Mouse (Mus musculus): ENCODE results near the gene Grin3b. TPM values are rescaled to one million over a fixed set of nuclear protein-coding genes. Genes with fewer than 3 reads are reported as not detected.

The Grin3b gene
- polyA plus RNA-seq, 2 experiments = 0.01 to 0.13 TPM

DNA sequence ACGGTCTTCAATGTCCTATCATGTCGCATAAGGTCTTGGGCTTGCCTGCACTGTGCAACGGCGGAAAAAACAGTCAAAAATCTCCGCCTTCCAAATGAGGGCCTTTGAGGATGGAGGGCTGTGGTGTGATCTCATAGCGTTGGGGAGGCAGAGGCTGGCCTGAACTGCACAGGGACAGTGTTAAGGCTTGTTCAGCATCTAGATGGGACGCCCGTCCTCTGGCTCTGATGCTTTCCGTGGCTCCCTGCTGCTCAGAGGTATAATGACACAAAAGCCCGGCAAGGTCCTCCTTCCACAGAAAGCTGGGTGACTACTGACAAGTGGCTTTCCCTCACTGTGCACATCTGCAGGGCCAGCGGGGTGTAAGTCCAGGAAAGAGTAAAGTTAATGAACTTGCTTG, 49.7 kb downstream of the Grin3b start:
- H3K9ac ChIP-seq (replicated peaks) = no peak overlapping the region
- peaks cover 7% of the 10 kb centered on the region for H3K36me3 ChIP-seq (replicated peaks; ENCODE audit: control insufficient read depth, insufficient read depth, low read depth)
- H3K4me3 ChIP-seq (ENCODE audit: insufficient read depth in 1 of 2, low read depth in 2 of 2, low read length in 2 of 2) = no peak overlapping the region
- ATAC-seq (ENCODE audit: insufficient read depth) (no peak), DNase-seq (ENCODE audit: low read depth in 3 of 3, low spot score in 3 of 3) (no peak)
- H3K4me2 ChIP-seq (ENCODE audit: low read depth) = no peak overlapping the region
- H3K4me1 ChIP-seq (replicated peaks; ENCODE audit: control insufficient read depth in 2 of 2, insufficient read depth in 2 of 2, low read length in 1 of 2) = peaks cover 18 to 20% of the 10 kb centered on the region in 2 experiments
- WGBS (ENCODE audit: insufficient replicate concordance) = 71% methylated on average over 11 of the region's 11 CpGs
- H3K27me3 ChIP-seq (ENCODE audit: control insufficient read depth, insufficient read depth, low read length) = no peaks in the 10 kb centered on the region
- TF ChIP-seq CTCF (IDR thresholded peaks at IDR 0.05; ENCODE audit: low read depth) (no peak), EP300 (IDR thresholded peaks at IDR 0.05; ENCODE audit: low read depth) (no peak)
- H3K27ac ChIP-seq = no peak overlapping the region
- no peaks in the 10 kb centered on the region for H3K9me3 ChIP-seq (ENCODE audit: control insufficient read depth, low read length)

DNA sequence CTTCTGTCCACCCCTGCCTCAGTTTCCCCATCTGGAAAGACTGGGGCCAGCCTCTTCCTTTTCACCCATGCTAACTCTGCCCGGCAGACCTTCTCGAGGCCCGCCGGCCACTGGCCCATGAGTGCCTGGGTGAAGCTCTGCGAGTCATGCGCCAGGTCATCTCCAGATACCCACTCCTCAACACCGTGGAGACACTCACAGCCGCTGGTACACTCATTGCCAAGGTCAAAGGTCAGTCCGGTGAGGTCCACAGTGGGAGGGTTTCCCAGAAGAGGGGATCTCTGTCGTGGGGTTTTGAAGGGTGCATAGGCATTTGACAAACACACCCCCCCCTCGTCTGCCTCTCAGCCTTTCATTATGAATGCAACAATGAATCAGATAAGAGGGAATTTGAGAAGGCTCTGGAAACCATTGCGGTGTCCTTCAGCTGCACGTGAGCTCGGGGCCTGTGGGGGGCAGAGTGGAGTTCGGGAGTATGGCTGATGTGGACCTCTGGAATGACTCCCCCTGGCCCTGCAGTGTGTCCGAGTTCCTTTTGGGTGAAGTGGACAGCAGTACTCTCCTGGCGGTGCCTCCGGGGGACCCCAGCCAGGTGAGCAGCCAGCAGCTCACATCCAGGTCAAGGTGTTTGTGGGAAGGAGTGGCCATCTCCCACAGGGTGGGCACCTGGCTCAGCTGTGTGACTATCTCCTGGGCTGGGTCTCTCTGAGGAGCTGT, 50.2 kb downstream of the Grin3b start:
- no peak overlapping the region for H3K27ac ChIP-seq
- H3K36me3 ChIP-seq (replicated peaks; ENCODE audit: control insufficient read depth, insufficient read depth, low read depth) = peaks cover under 1% of the 10 kb centered on the region; the same call in 1 of the 2 replicates
- no peak overlapping the region for H3K4me3 ChIP-seq (ENCODE audit: insufficient read depth in 1 of 2, low read depth in 2 of 2, low read length in 2 of 2)
- H3K9me3 ChIP-seq (ENCODE audit: control insufficient read depth, low read length) = no peaks in the 10 kb centered on the region
- TF ChIP-seq EP300 (IDR thresholded peaks at IDR 0.05; ENCODE audit: low read depth) (no peak), CTCF (IDR thresholded peaks at IDR 0.05; ENCODE audit: low read depth) (peak; percentile 37; the same call in 1 of the 2 replicates)
- peaks cover 18 to 20% of the 10 kb centered on the region in 2 experiments for H3K4me1 ChIP-seq (replicated peaks; ENCODE audit: control insufficient read depth in 2 of 2, insufficient read depth in 2 of 2, low read length in 1 of 2)
- H3K4me2 ChIP-seq (ENCODE audit: low read depth) = no peak overlapping the region
- H3K9ac ChIP-seq (replicated peaks) = no peak overlapping the region
- no peak for ATAC-seq (ENCODE audit: insufficient read depth)
- WGBS (ENCODE audit: insufficient replicate concordance) = 83% methylated on average over 18 of the region's 18 CpGs
- no peaks in the 10 kb centered on the region for H3K27me3 ChIP-seq (ENCODE audit: control insufficient read depth, insufficient read depth, low read length)
- no peak for DNase-seq (ENCODE audit: low read depth in 3 of 3, low spot score in 3 of 3)

GRCm38 (mm10) chr10:80021320-80021641, 50.8 kb downstream of the Grin3b start:
- no peak for ATAC-seq (ENCODE audit: insufficient read depth)
- no peak for DNase-seq (ENCODE audit: low read depth in 3 of 3, low spot score in 3 of 3)
- H3K9me3 ChIP-seq (ENCODE audit: control insufficient read depth, low read length) = no peaks in the 10 kb centered on the region
- H3K9ac ChIP-seq (replicated peaks) = no peak overlapping the region
- 85% methylated on average over 13 of the region's 13 CpGs for WGBS (ENCODE audit: insufficient replicate concordance)
- TF ChIP-seq CTCF (IDR thresholded peaks at IDR 0.05; ENCODE audit: low read depth) (no peak), EP300 (IDR thresholded peaks at IDR 0.05; ENCODE audit: low read depth) (no peak)
- no peaks in the 10 kb centered on the region; the same call in 1 of the 2 replicates for H3K36me3 ChIP-seq (replicated peaks; ENCODE audit: control insufficient read depth, insufficient read depth, low read depth)
- H3K27me3 ChIP-seq (ENCODE audit: control insufficient read depth, insufficient read depth, low read length) = no peaks in the 10 kb centered on the region
- H3K4me3 ChIP-seq (ENCODE audit: insufficient read depth in 1 of 2, low read depth in 2 of 2, low read length in 2 of 2) = no peak overlapping the region
- H3K4me2 ChIP-seq (ENCODE audit: low read depth) = no peak overlapping the region
- H3K4me1 ChIP-seq (replicated peaks; ENCODE audit: control insufficient read depth in 2 of 2, insufficient read depth in 2 of 2, low read length in 1 of 2) = peaks cover 16 to 18% of the 10 kb centered on the region in 2 experiments
- H3K27ac ChIP-seq = no peak overlapping the region

DNA sequence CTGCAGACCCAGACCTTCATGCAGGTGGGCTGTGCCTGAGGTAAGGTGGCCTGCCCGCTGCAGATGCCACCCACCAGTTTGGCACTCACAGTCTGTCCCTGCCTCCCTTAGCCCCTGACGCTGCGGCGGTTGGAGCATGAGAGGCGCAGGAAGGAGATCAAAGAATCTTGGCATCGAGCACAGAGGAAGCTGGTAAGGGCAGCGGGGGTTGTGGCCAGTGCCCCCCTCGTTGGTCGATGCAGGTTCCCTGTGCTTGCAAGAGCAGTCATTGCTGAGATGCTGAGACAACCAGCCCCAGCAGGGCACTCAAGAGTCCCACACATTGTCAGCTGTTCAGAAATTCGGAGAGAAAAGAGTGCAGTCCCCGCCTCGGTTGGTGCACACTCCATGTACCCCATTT, 51.6 kb downstream of the Grin3b start:
- ATAC-seq (ENCODE audit: insufficient read depth) = no peak
- Histone ChIP-seq H3K9ac (replicated peaks) (no peak overlapping the region), H3K4me2 (ENCODE audit: low read depth) (no peak overlapping the region), H3K4me3 (ENCODE audit: insufficient read depth in 1 of 2, low read depth in 2 of 2, low read length in 2 of 2) (no peak overlapping the region), H3K9me3 (ENCODE audit: control insufficient read depth, low read length) (no peaks in the 10 kb centered on the region), H3K27me3 (ENCODE audit: control insufficient read depth, insufficient read depth, low read length) (no peaks in the 10 kb centered on the region), H3K36me3 (replicated peaks; ENCODE audit: control insufficient read depth, insufficient read depth, low read depth) (no peaks in the 10 kb centered on the region; the same call in 1 of the 2 replicates), H3K27ac (no peak overlapping the region), H3K4me1 (replicated peaks; ENCODE audit: control insufficient read depth in 2 of 2, insufficient read depth in 2 of 2, low read length in 1 of 2) (peaks cover 12 to 15% of the 10 kb centered on the region in 2 experiments)
- WGBS (ENCODE audit: insufficient replicate concordance) = 80% methylated on average over 12 of the region's 12 CpGs
- DNase-seq (ENCODE audit: low read depth in 3 of 3, low spot score in 3 of 3) = no peak
- no peak for TF ChIP-seq CTCF (IDR thresholded peaks at IDR 0.05; ENCODE audit: low read depth)
- no peak for TF ChIP-seq EP300 (IDR thresholded peaks at IDR 0.05; ENCODE audit: low read depth)

GRCm38 (mm10) chr10:80022806-80023205, 52.3 kb downstream of the Grin3b start:
- no peak for ATAC-seq (ENCODE audit: insufficient read depth)
- Histone ChIP-seq H3K27ac (no peak overlapping the region), H3K4me3 (ENCODE audit: insufficient read depth in 1 of 2, low read depth in 2 of 2, low read length in 2 of 2) (no peak overlapping the region), H3K4me1 (replicated peaks; ENCODE audit: control insufficient read depth in 2 of 2, insufficient read depth in 2 of 2, low read length in 1 of 2) (peaks cover 12% of the 10 kb centered on the region in 2 experiments), H3K4me2 (ENCODE audit: low read depth) (no peak overlapping the region), H3K27me3 (ENCODE audit: control insufficient read depth, insufficient read depth, low read length) (no peaks in the 10 kb centered on the region), H3K9ac (replicated peaks) (no peak overlapping the region), H3K9me3 (ENCODE audit: control insufficient read depth, low read length) (no peaks in the 10 kb centered on the region), H3K36me3 (replicated peaks; ENCODE audit: control insufficient read depth, insufficient read depth, low read depth) (no peaks in the 10 kb centered on the region; the same call in 1 of the 2 replicates)
- DNase-seq (ENCODE audit: low read depth in 3 of 3, low spot score in 3 of 3) = no peak
- TF ChIP-seq EP300 (IDR thresholded peaks at IDR 0.05; ENCODE audit: low read depth) (no peak), CTCF (IDR thresholded peaks at IDR 0.05; ENCODE audit: low read depth) (no peak)
- 75% methylated on average over 8 of the region's 8 CpGs for WGBS (ENCODE audit: insufficient replicate concordance)

All from liver, embryonic 14.5 days (tissue).